Mouse (Mus musculus): ENCODE measurements around the gene Cnep1r1. TPM values are rescaled to one million over a fixed set of nuclear protein-coding genes. Genes with fewer than 3 reads are reported as not detected.

Cnep1r1 gene
- polyA plus RNA-seq, 1 experiment from 2014 or later = 47.4 TPM

GRCm38 (mm10) chr8:88124850-88125249 is 6.3 kb downstream of the Cnep1r1 start:
- no peaks in the 10 kb centered on the region for H3K9me3 ChIP-seq (replicated peaks; ENCODE audit: control insufficient read depth, low read length)
- H3K9ac ChIP-seq (ENCODE audit: low read length) = no peak overlapping the region
- H3K27ac ChIP-seq (ENCODE audit: low read length) = no peak overlapping the region
- 92% methylated on average over 2 of the region's 2 CpGs for WGBS
- no peaks in the 10 kb centered on the region for H3K4me1 ChIP-seq (ENCODE audit: control insufficient read depth, insufficient read depth, low read length)
- H3K27me3 ChIP-seq (ENCODE audit: control insufficient read depth, insufficient read depth, low read length) = no peaks in the 10 kb centered on the region
- ATAC-seq (replicated peaks; ENCODE audit: extremely low read depth, insufficient read depth, low FRiP score) = no peak
- H3K4me2 ChIP-seq (ENCODE audit: low read depth, low read length) = no peak overlapping the region
- H3K36me3 ChIP-seq (ENCODE audit: control insufficient read depth, insufficient read depth) = peaks cover 16% of the 10 kb centered on the region
- H3K4me3 ChIP-seq (ENCODE audit: low read length) = no peak overlapping the region

GRCm38 (mm10) chr8:88129397-88129796 is 10.8 kb downstream of the Cnep1r1 start:
- Histone ChIP-seq H3K27me3 (ENCODE audit: control insufficient read depth, insufficient read depth, low read length) (no peaks in the 10 kb centered on the region), H3K36me3 (ENCODE audit: control insufficient read depth, insufficient read depth) (peaks cover 28% of the 10 kb centered on the region), H3K27ac (ENCODE audit: low read length) (no peak overlapping the region), H3K4me1 (ENCODE audit: control insufficient read depth, insufficient read depth, low read length) (no peaks in the 10 kb centered on the region), H3K4me2 (ENCODE audit: low read depth, low read length) (no peak overlapping the region), H3K4me3 (ENCODE audit: low read length) (no peak overlapping the region), H3K9me3 (replicated peaks; ENCODE audit: control insufficient read depth, low read length) (no peaks in the 10 kb centered on the region), H3K9ac (ENCODE audit: low read length) (no peak overlapping the region)
- ATAC-seq (replicated peaks; ENCODE audit: extremely low read depth, insufficient read depth, low FRiP score) = no peak
- WGBS = 93% methylated on average over 4 of the region's 4 CpGs

- Histone ChIP-seq H3K27ac (ENCODE audit: low read length) (no peak overlapping the region), H3K4me2 (ENCODE audit: low read depth, low read length) (no peak overlapping the region), H3K27me3 (ENCODE audit: control insufficient read depth, insufficient read depth, low read length) (no peaks in the 10 kb centered on the region), H3K36me3 (ENCODE audit: control insufficient read depth, insufficient read depth) (peaks cover 25% of the 10 kb centered on the region), H3K9me3 (replicated peaks; ENCODE audit: control insufficient read depth, low read length) (no peaks in the 10 kb centered on the region), H3K9ac (ENCODE audit: low read length) (no peak overlapping the region), H3K4me1 (ENCODE audit: control insufficient read depth, insufficient read depth, low read length) (no peaks in the 10 kb centered on the region), H3K4me3 (ENCODE audit: low read length) (no peak overlapping the region)
- no peak for ATAC-seq (replicated peaks; ENCODE audit: extremely low read depth, insufficient read depth, low FRiP score)
- 53% methylated on average over 7 of the region's 7 CpGs for WGBS
Measured at GRCm38 (mm10) chr8:88130754-88131317, 12.3 kb downstream of the Cnep1r1 start.

GRCm38 (mm10) chr8:88137748-88138484 is 19.3 kb downstream of the Cnep1r1 start, which contains the start of gene Heatr3:
Heatr3 (plus strand) TSS chr8:88137855.
- peak within 1 kb of the TSS; percentile 90 for H3K4me2 ChIP-seq (ENCODE audit: low read depth, low read length)
- H3K36me3 ChIP-seq (ENCODE audit: control insufficient read depth, insufficient read depth) = peaks cover 31% of the 10 kb centered on the region

GRCm38 (mm10) chr8:88139256-88139655 is 20.7 kb downstream of the Cnep1r1 start:
- Histone ChIP-seq H3K27me3 (ENCODE audit: control insufficient read depth, insufficient read depth, low read length) (no peaks in the 10 kb centered on the region), H3K9ac (ENCODE audit: low read length) (no peak overlapping the region), H3K4me1 (ENCODE audit: control insufficient read depth, insufficient read depth, low read length) (peaks cover 7% of the 10 kb centered on the region), H3K27ac (ENCODE audit: low read length) (no peak overlapping the region), H3K9me3 (replicated peaks; ENCODE audit: control insufficient read depth, low read length) (no peaks in the 10 kb centered on the region), H3K4me3 (ENCODE audit: low read length) (no peak overlapping the region), H3K36me3 (ENCODE audit: control insufficient read depth, insufficient read depth) (peaks cover 27% of the 10 kb centered on the region), H3K4me2 (ENCODE audit: low read depth, low read length) (no peak overlapping the region)
- no peak for ATAC-seq (replicated peaks; ENCODE audit: extremely low read depth, insufficient read depth, low FRiP score)
- WGBS = 95% methylated on average over 3 of the region's 3 CpGs

More at GRCm38 (mm10) chr8:88137748-88138484, 19.3 kb downstream of the Cnep1r1 start, which contains the start of gene Heatr3:
- peak; percentile 98 for ATAC-seq (replicated peaks; ENCODE audit: extremely low read depth, insufficient read depth, low FRiP score)
- Histone ChIP-seq H3K4me3 (ENCODE audit: low read length) (peak within 1 kb of the TSS; percentile 93), H3K9ac (ENCODE audit: low read length) (peak within 1 kb of the TSS; percentile 93), H3K27ac (ENCODE audit: low read length) (peak within 1 kb of the TSS; percentile 95), H3K4me1 (ENCODE audit: control insufficient read depth, insufficient read depth, low read length) (peaks cover 7% of the 10 kb centered on the region), H3K27me3 (ENCODE audit: control insufficient read depth, insufficient read depth, low read length) (no peaks in the 10 kb centered on the region), H3K9me3 (replicated peaks; ENCODE audit: control insufficient read depth, low read length) (no peaks in the 10 kb centered on the region)
- under 1% methylated on average over 79 of the region's 79 CpGs for WGBS

- H3K27ac ChIP-seq (ENCODE audit: low read length) = no peak overlapping the region
- no peak for ATAC-seq (replicated peaks; ENCODE audit: extremely low read depth, insufficient read depth, low FRiP score)
- no peaks in the 10 kb centered on the region for H3K27me3 ChIP-seq (ENCODE audit: control insufficient read depth, insufficient read depth, low read length)
- H3K36me3 ChIP-seq (ENCODE audit: control insufficient read depth, insufficient read depth) = peaks cover 20% of the 10 kb centered on the region
- H3K4me2 ChIP-seq (ENCODE audit: low read depth, low read length) = no peak overlapping the region
- H3K9ac ChIP-seq (ENCODE audit: low read length) = no peak overlapping the region
- H3K9me3 ChIP-seq (replicated peaks; ENCODE audit: control insufficient read depth, low read length) = no peaks in the 10 kb centered on the region
- 77% methylated on average over 3 of the region's 3 CpGs for WGBS
- no peak overlapping the region for H3K4me3 ChIP-seq (ENCODE audit: low read length)
- peaks cover 7% of the 10 kb centered on the region for H3K4me1 ChIP-seq (ENCODE audit: control insufficient read depth, insufficient read depth, low read length)
Measured at GRCm38 (mm10) chr8:88141629-88142028, 23.1 kb downstream of the Cnep1r1 start.

GRCm38 (mm10) chr8:88144041-88144440 is 25.5 kb downstream of the Cnep1r1 start:
- H3K4me3 ChIP-seq (ENCODE audit: low read length) = no peak overlapping the region
- no peaks in the 10 kb centered on the region for H3K27me3 ChIP-seq (ENCODE audit: control insufficient read depth, insufficient read depth, low read length)
- no peak overlapping the region for H3K9ac ChIP-seq (ENCODE audit: low read length)
- WGBS = 88% methylated on average over 5 of the region's 5 CpGs
- H3K9me3 ChIP-seq (replicated peaks; ENCODE audit: control insufficient read depth, low read length) = no peaks in the 10 kb centered on the region
- no peak for ATAC-seq (replicated peaks; ENCODE audit: extremely low read depth, insufficient read depth, low FRiP score)
- no peak overlapping the region for H3K4me2 ChIP-seq (ENCODE audit: low read depth, low read length)
- peaks cover 33% of the 10 kb centered on the region for H3K36me3 ChIP-seq (ENCODE audit: control insufficient read depth, insufficient read depth)
- no peak overlapping the region for H3K27ac ChIP-seq (ENCODE audit: low read length)
- H3K4me1 ChIP-seq (ENCODE audit: control insufficient read depth, insufficient read depth, low read length) = no peaks in the 10 kb centered on the region; the same call in 1 of the 2 replicates

GRCm38 (mm10) chr8:88150910-88151371 is 32.4 kb downstream of the Cnep1r1 start:
- Histone ChIP-seq H3K9ac (ENCODE audit: low read length) (no peak overlapping the region), H3K9me3 (replicated peaks; ENCODE audit: control insufficient read depth, low read length) (no peaks in the 10 kb centered on the region), H3K36me3 (ENCODE audit: control insufficient read depth, insufficient read depth) (peaks cover 37% of the 10 kb centered on the region), H3K27me3 (ENCODE audit: control insufficient read depth, insufficient read depth, low read length) (no peaks in the 10 kb centered on the region), H3K27ac (ENCODE audit: low read length) (no peak overlapping the region), H3K4me1 (ENCODE audit: control insufficient read depth, insufficient read depth, low read length) (no peaks in the 10 kb centered on the region), H3K4me2 (ENCODE audit: low read depth, low read length) (no peak overlapping the region), H3K4me3 (ENCODE audit: low read length) (no peak overlapping the region)
- no peak for ATAC-seq (replicated peaks; ENCODE audit: extremely low read depth, insufficient read depth, low FRiP score)
- 92% methylated on average over 6 of the region's 6 CpGs for WGBS
